Mouse (Mus musculus): ENCODE data around the gene Mgll. TPM values are rescaled to one million over a fixed set of nuclear protein-coding genes. Genes with fewer than 3 reads are reported as not detected.

The Mgll gene
- polyA plus RNA-seq, 1 experiment from 2014 or later = 4.6 TPM

DNA sequence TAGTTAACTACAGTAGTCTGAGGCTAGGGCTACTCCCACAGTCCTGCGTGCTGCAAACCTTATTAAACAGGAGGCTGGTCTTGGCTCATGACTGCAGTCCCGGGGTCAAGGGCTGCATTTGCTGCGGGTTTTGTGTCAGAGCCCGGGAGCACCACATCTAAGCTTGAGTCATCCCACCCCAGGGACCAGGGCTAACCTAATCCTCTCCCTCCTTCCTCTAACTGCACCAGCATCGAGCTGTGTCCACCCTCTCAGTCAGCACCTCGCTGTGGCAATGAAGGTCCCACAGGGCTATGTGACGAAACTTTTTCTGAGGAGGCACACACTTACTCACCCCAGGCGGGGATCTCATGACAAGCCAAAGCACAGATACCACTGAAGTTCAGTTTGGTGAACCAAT lies 22.1 kb downstream of the Mgll start:
- 0 out of 2 replicates have a peak, but pooled peaks cover 2% of the 10 kb centered on the region for H3K4me1 ChIP-seq (replicated peaks; ENCODE audit: control insufficient read depth, insufficient read depth, low read length)
- no peaks in the 10 kb centered on the region for H3K9me3 ChIP-seq (ENCODE audit: control insufficient read depth, low read length)
- H3K27ac ChIP-seq (ENCODE audit: low read depth, low read length) = no peak overlapping the region
- no peak overlapping the region for H3K9ac ChIP-seq (ENCODE audit: low read depth, low read length)
- no peaks in the 10 kb centered on the region for H3K27me3 ChIP-seq (ENCODE audit: control insufficient read depth, insufficient read depth, low read length)
- H3K4me3 ChIP-seq (ENCODE audit: low read depth, low read length) = no peak overlapping the region
- DNase-seq (ENCODE audit: low spot score) (no peak), ATAC-seq (ENCODE audit: low FRiP score) (no peak)
- H3K4me2 ChIP-seq (replicated peaks; ENCODE audit: low read depth, low read length) = no peak overlapping the region
- H3K36me3 ChIP-seq (ENCODE audit: control insufficient read depth, insufficient read depth, low read length) = no peaks in the 10 kb centered on the region
- WGBS = 82% methylated on average over 8 of the region's 8 CpGs

DNA sequence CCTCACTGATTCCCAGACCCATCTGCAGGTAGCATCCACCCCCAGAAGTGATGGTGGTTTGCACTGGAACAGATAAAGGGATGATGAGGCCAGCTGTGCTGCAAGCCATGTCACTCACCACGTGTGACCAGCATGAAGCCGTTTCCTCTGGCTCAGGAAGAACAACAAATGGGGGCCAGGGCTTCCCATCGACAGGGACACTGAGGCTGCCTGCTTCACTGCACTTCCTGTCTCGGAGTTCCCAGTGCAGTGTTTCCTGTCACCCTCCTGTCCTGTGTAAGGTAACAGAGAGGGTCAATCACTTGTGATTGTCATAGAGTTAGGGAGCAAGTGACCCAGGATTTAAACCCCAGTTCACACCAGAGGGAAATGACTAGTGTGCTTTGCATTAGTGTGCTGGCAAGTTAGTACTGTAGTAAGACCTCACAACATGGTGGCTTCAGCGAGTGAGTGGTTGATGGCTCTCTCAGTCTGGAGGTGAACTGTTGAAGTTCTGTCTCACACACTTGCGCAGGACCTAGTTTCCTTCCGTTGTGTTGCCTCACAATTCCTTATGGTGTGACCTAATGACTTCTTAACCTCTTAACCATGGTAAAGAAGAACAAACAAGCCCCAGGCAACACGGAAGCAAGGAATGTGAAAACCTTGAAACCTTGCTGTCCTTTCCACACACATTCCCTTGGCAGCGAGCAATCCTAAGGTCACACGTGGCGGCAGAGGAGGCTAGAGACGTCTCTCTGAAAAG lies 23.3 kb downstream of the Mgll start:
- H3K9me3 ChIP-seq (ENCODE audit: control insufficient read depth, low read length) = no peaks in the 10 kb centered on the region
- no peak overlapping the region for H3K4me3 ChIP-seq (ENCODE audit: low read depth, low read length)
- 0 out of 2 replicates have a peak, but pooled peaks cover 2% of the 10 kb centered on the region for H3K4me1 ChIP-seq (replicated peaks; ENCODE audit: control insufficient read depth, insufficient read depth, low read length)
- no peaks in the 10 kb centered on the region for H3K27me3 ChIP-seq (ENCODE audit: control insufficient read depth, insufficient read depth, low read length)
- no peak overlapping the region for H3K27ac ChIP-seq (ENCODE audit: low read depth, low read length)
- no peaks in the 10 kb centered on the region for H3K36me3 ChIP-seq (ENCODE audit: control insufficient read depth, insufficient read depth, low read length)
- no peak overlapping the region for H3K4me2 ChIP-seq (replicated peaks; ENCODE audit: low read depth, low read length)
- ATAC-seq (ENCODE audit: low FRiP score) (no peak), DNase-seq (ENCODE audit: low spot score) (no peak)
- no peak overlapping the region for H3K9ac ChIP-seq (ENCODE audit: low read depth, low read length)
- 74% methylated on average over 12 of the region's 12 CpGs for WGBS

GRCm38 (mm10) chr6:88750884-88751283 lies 26.7 kb downstream of the Mgll start:
- WGBS = 72% methylated on average over 6 of the region's 6 CpGs
- DNase-seq (ENCODE audit: low spot score) (no peak), ATAC-seq (ENCODE audit: low FRiP score) (no peak)
- no peaks in the 10 kb centered on the region for H3K36me3 ChIP-seq (ENCODE audit: control insufficient read depth, insufficient read depth, low read length)
- no peak overlapping the region for H3K4me2 ChIP-seq (replicated peaks; ENCODE audit: low read depth, low read length)
- no peak overlapping the region for H3K27ac ChIP-seq (ENCODE audit: low read depth, low read length)
- no peaks in the 10 kb centered on the region for H3K9me3 ChIP-seq (ENCODE audit: control insufficient read depth, low read length)
- no peaks in the 10 kb centered on the region for H3K27me3 ChIP-seq (ENCODE audit: control insufficient read depth, insufficient read depth, low read length)
- no peaks in the 10 kb centered on the region for H3K4me1 ChIP-seq (replicated peaks; ENCODE audit: control insufficient read depth, insufficient read depth, low read length)
- H3K4me3 ChIP-seq (ENCODE audit: low read depth, low read length) = no peak overlapping the region
- H3K9ac ChIP-seq (ENCODE audit: low read depth, low read length) = no peak overlapping the region

DNA sequence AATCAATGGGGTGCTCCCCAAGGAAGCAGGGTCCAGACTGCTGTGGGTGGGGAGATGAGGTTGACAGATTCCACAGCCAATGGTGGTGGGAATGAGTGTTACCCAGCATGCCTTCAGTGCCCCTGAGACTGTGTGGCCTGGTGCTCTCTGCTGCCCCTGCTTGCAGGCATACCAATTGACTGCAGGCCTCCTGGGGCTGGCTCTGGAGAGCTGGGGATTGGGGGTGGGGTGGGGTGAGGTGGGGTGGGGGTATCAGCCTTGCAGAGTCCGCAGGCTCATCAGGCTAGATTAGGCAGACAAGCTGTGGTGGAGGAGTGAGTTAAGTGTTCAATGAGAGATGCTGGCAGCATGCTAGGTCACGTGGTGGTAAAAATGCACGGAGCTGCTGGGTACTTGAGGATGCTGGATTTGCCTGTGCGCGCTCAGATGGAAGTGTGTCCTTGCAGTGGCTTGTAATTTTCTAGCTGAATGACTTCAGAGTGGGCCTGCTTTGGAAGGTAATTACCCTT lies 28.6 kb downstream of the Mgll start:
- Histone ChIP-seq H3K27ac (ENCODE audit: low read depth, low read length) (no peak overlapping the region), H3K9me3 (ENCODE audit: control insufficient read depth, low read length) (no peaks in the 10 kb centered on the region)
- 54% methylated on average over 5 of the region's 5 CpGs for WGBS

DNA sequence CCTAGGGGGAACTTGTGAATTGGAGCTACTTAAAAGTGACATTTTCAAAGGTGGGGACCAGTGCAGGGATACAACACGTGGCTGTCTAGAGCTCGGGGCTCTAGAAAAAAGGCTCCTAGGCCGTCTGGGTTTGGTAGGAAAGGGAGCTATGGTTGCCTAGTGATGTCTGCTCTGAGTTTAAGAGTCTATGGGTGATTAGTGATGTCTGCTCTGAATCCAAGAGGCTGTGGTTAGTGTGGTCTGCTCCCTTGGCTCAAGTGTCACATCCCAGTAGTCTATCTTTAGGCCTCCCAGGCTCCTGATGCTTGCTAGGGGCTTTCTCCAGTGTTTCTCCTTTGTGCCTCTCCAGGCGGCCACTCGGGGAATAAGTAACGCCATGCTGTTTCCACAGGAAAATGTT lies 29.4 kb downstream of the Mgll start:
- H3K27ac ChIP-seq (ENCODE audit: low read depth, low read length) = no peak overlapping the region
- H3K9ac ChIP-seq (ENCODE audit: low read depth, low read length) = no peak overlapping the region
- H3K4me2 ChIP-seq (replicated peaks; ENCODE audit: low read depth, low read length) = no peak overlapping the region
- no peak for DNase-seq (ENCODE audit: low spot score)
- no peaks in the 10 kb centered on the region for H3K27me3 ChIP-seq (ENCODE audit: control insufficient read depth, insufficient read depth, low read length)
- 74% methylated on average over 6 of the region's 6 CpGs for WGBS
- H3K4me3 ChIP-seq (ENCODE audit: low read depth, low read length) = no peak overlapping the region
- H3K4me1 ChIP-seq (replicated peaks; ENCODE audit: control insufficient read depth, insufficient read depth, low read length) = no peaks in the 10 kb centered on the region
- H3K9me3 ChIP-seq (ENCODE audit: control insufficient read depth, low read length) = no peaks in the 10 kb centered on the region
- H3K36me3 ChIP-seq (ENCODE audit: control insufficient read depth, insufficient read depth, low read length) = no peaks in the 10 kb centered on the region
- ATAC-seq (ENCODE audit: low FRiP score) = no peak

More for the DNA sequence above, 28.6 kb downstream of the Mgll start:
- Histone ChIP-seq H3K4me3 (ENCODE audit: low read depth, low read length) (no peak overlapping the region), H3K4me2 (replicated peaks; ENCODE audit: low read depth, low read length) (no peak overlapping the region), H3K27me3 (ENCODE audit: control insufficient read depth, insufficient read depth, low read length) (no peaks in the 10 kb centered on the region), H3K4me1 (replicated peaks; ENCODE audit: control insufficient read depth, insufficient read depth, low read length) (no peaks in the 10 kb centered on the region), H3K9ac (ENCODE audit: low read depth, low read length) (no peak overlapping the region), H3K36me3 (ENCODE audit: control insufficient read depth, insufficient read depth, low read length) (no peaks in the 10 kb centered on the region)
- no peak for DNase-seq (ENCODE audit: low spot score)
- ATAC-seq (ENCODE audit: low FRiP score) = peak; percentile 59

GRCm38 (mm10) chr6:88756992-88757391 lies 32.8 kb downstream of the Mgll start:
- Histone ChIP-seq H3K4me3 (ENCODE audit: low read depth, low read length) (no peak overlapping the region), H3K9ac (ENCODE audit: low read depth, low read length) (no peak overlapping the region), H3K27ac (ENCODE audit: low read depth, low read length) (no peak overlapping the region), H3K9me3 (ENCODE audit: control insufficient read depth, low read length) (no peaks in the 10 kb centered on the region), H3K27me3 (ENCODE audit: control insufficient read depth, insufficient read depth, low read length) (no peaks in the 10 kb centered on the region), H3K4me2 (replicated peaks; ENCODE audit: low read depth, low read length) (no peak overlapping the region), H3K36me3 (ENCODE audit: control insufficient read depth, insufficient read depth, low read length) (no peaks in the 10 kb centered on the region), H3K4me1 (replicated peaks; ENCODE audit: control insufficient read depth, insufficient read depth, low read length) (no peaks in the 10 kb centered on the region; the same call in 1 of the 2 replicates)
- WGBS = 86% methylated on average over 4 of the region's 4 CpGs
- no peak for DNase-seq (ENCODE audit: low spot score)
- no peak for ATAC-seq (ENCODE audit: low FRiP score)

GRCm38 (mm10) chr6:88758074-88758473 lies 33.9 kb downstream of the Mgll start:
- Histone ChIP-seq H3K27me3 (ENCODE audit: control insufficient read depth, insufficient read depth, low read length) (no peaks in the 10 kb centered on the region), H3K9ac (ENCODE audit: low read depth, low read length) (no peak overlapping the region), H3K27ac (ENCODE audit: low read depth, low read length) (no peak overlapping the region), H3K9me3 (ENCODE audit: control insufficient read depth, low read length) (no peaks in the 10 kb centered on the region), H3K36me3 (ENCODE audit: control insufficient read depth, insufficient read depth, low read length) (no peaks in the 10 kb centered on the region), H3K4me2 (replicated peaks; ENCODE audit: low read depth, low read length) (no peak overlapping the region), H3K4me1 (replicated peaks; ENCODE audit: control insufficient read depth, insufficient read depth, low read length) (no peaks in the 10 kb centered on the region; the same call in 1 of the 2 replicates), H3K4me3 (ENCODE audit: low read depth, low read length) (no peak overlapping the region)
- 91% methylated on average over 8 of the region's 8 CpGs for WGBS
- DNase-seq (ENCODE audit: low spot score) (no peak), ATAC-seq (ENCODE audit: low FRiP score) (no peak)

GRCm38 (mm10) chr6:88758568-88759522 lies 34.6 kb downstream of the Mgll start:
- WGBS = 79% methylated on average over 10 of the region's 10 CpGs
- H3K9ac ChIP-seq (ENCODE audit: low read depth, low read length) = no peak overlapping the region
- DNase-seq (ENCODE audit: low spot score) (no peak), ATAC-seq (ENCODE audit: low FRiP score) (no peak)
- no peak overlapping the region for H3K27ac ChIP-seq (ENCODE audit: low read depth, low read length)
- no peaks in the 10 kb centered on the region for H3K36me3 ChIP-seq (ENCODE audit: control insufficient read depth, insufficient read depth, low read length)
- H3K4me2 ChIP-seq (replicated peaks; ENCODE audit: low read depth, low read length) = no peak overlapping the region
- H3K4me1 ChIP-seq (replicated peaks; ENCODE audit: control insufficient read depth, insufficient read depth, low read length) = no peaks in the 10 kb centered on the region; the same call in 1 of the 2 replicates
- H3K9me3 ChIP-seq (ENCODE audit: control insufficient read depth, low read length) = no peaks in the 10 kb centered on the region
- no peak overlapping the region for H3K4me3 ChIP-seq (ENCODE audit: low read depth, low read length)
- no peaks in the 10 kb centered on the region for H3K27me3 ChIP-seq (ENCODE audit: control insufficient read depth, insufficient read depth, low read length)
